Mouse (Mus musculus): ENCODE results near the gene Plekho2. TPM values are rescaled to one million over a fixed set of nuclear protein-coding genes. Genes with fewer than 3 reads are reported as not detected.

Gene Plekho2
- total and polyA plus RNA-seq, 3 experiments: 7.6 to 12.9 TPM; not detected in 1

- TF ChIP-seq USF1 (IDR thresholded peaks at IDR 0.05; ENCODE audit: low read depth, low read length) (peak; percentile 59), NRF1 (IDR thresholded peaks at IDR 0.05; ENCODE audit: insufficient read depth, low read depth, low read length, poor library complexity, severe bottlenecking) (no peak), USF2 (IDR thresholded peaks at IDR 0.05; ENCODE audit: borderline replicate concordance in 1 of 2, insufficient read depth in 1 of 2, low read depth in 1 of 2, low read length in 2 of 2) (peak; percentile 2 to 14; a peak in 2 of 4 replicates), ZNF384 (IDR thresholded peaks at IDR 0.05; ENCODE audit: low read depth, low read length) (no peak), EP300 (IDR thresholded peaks at IDR 0.05; ENCODE audit: low read depth in 1 of 2, low read length in 2 of 2) (peak; percentile 30 to 56; a peak in 3 of 4 replicates), KAT2A (conservative IDR thresholded peaks at IDR 0.05; ENCODE audit: low read depth, low read length) (peak; percentile 46), GABPA (IDR thresholded peaks at IDR 0.05; ENCODE audit: low read depth, low read length) (no peak), POLR2AphosphoS2 (IDR thresholded peaks at IDR 0.05; ENCODE audit: low read length) (peak; percentile 90), GATA1 (IDR thresholded peaks at IDR 0.05; ENCODE audit: low read depth, low read length) (no peak), MXI1 (IDR thresholded peaks at IDR 0.05; ENCODE audit: low read depth, low read length) (peak; percentile 98), RAD21 (IDR thresholded peaks at IDR 0.05; ENCODE audit: low read depth, low read length) (no peak)
Observed at GRCm38 (mm10) chr9:65583045-65583444, 3.2 kb upstream of the Plekho2 start (continued).

- Histone ChIP-seq H3K36me3 (ENCODE audit: control insufficient read depth in 1 of 2, insufficient read depth in 2 of 2, low read length in 2 of 2) (peaks cover 0 to 32% of the 10 kb centered on the region in 2 experiments; a peak in 2 of 4 replicates), H3K27me3 (ENCODE audit: control insufficient read depth in 1 of 2, insufficient read depth in 2 of 2, low read length in 2 of 2) (no peaks in the 10 kb centered on the region), H3K4me1 (ENCODE audit: control insufficient read depth in 1 of 2, insufficient read depth in 2 of 2, low read length in 2 of 2) (peaks cover 13 to 34% of the 10 kb centered on the region in 2 experiments), H3K9ac (ENCODE audit: control insufficient read depth, low read depth, low read length, poor library complexity, severe bottlenecking) (peak overlapping the region; percentile 71), H3K9me3 (replicated peaks; ENCODE audit: insufficient read depth, low read length) (no peaks in the 10 kb centered on the region), H3K27ac (ENCODE audit: control insufficient read depth, low read depth, low read length) (peak overlapping the region; percentile 32), H3K79me2 (ENCODE audit: control insufficient read depth, insufficient read depth, low read length, poor library complexity) (peaks cover 15% of the 10 kb centered on the region), H3K4me3 (ENCODE audit: control insufficient read depth in 1 of 2, insufficient read depth in 1 of 2, low read depth in 2 of 2, low read length in 2 of 2) (peak overlapping the region; percentile 70 to 83)
- DNase-seq (ENCODE audit: low read depth, low spot score): peak; percentile 94
- TF ChIP-seq USF1 (IDR thresholded peaks at IDR 0.05; ENCODE audit: low read depth, low read length): 0 out of 2 replicates have a peak, but pooled peaks have one; percentile 29
- no peak for TF ChIP-seq UBTF (IDR thresholded peaks at IDR 0.05; ENCODE audit: borderline replicate concordance, insufficient read depth, low read depth, low read length)
- TF ChIP-seq MAFK (IDR thresholded peaks at IDR 0.05; ENCODE audit: borderline replicate concordance, low read depth, low read length): no peak
- 0 out of 2 replicates have a peak, but pooled peaks have one; percentile 67 for TF ChIP-seq MYC (IDR thresholded peaks at IDR 0.05; ENCODE audit: low read depth, low read length)
- TF ChIP-seq MAZ (IDR thresholded peaks at IDR 0.05; ENCODE audit: low read depth, low read length): peak; percentile 59; the same call in 1 of the 2 replicates
- peak; percentile 37; the same call in 1 of the 2 replicates for TF ChIP-seq ETS1 (IDR thresholded peaks at IDR 0.05; ENCODE audit: low read depth, low read length)
- TF ChIP-seq ZKSCAN1 (IDR thresholded peaks at IDR 0.05; ENCODE audit: low read depth, low read length): no peak
- TF ChIP-seq CTCF (IDR thresholded peaks at IDR 0.05 in 2 of 3, conservative IDR thresholded peaks at IDR 0.05 in 1 of 3; ENCODE audit: control insufficient read depth in 1 of 3, insufficient read depth in 1 of 3, low read depth in 2 of 3, low read length in 3 of 3, poor library complexity in 1 of 3, severe bottlenecking in 1 of 3): peak; percentile 82 to 100 (median 87)
- peak in 1 of 2 experiments; percentile 29; a peak in 1 of 4 replicates for TF ChIP-seq EP300 (IDR thresholded peaks at IDR 0.05; ENCODE audit: low read depth in 1 of 2, low read length in 2 of 2)
- TF ChIP-seq ZC3H11A (IDR thresholded peaks at IDR 0.05; ENCODE audit: low read depth, low read length): peak; percentile 96
- no peak for TF ChIP-seq CHD2 (IDR thresholded peaks at IDR 0.05; ENCODE audit: low read length)
- peak; percentile 34; the same call in 1 of the 2 replicates for TF ChIP-seq HCFC1 (IDR thresholded peaks at IDR 0.05; ENCODE audit: low read depth, low read length)
- 0 out of 2 replicates have a peak, but pooled peaks have one; percentile 56 for TF ChIP-seq MAX (IDR thresholded peaks at IDR 0.05; ENCODE audit: low read length)
- TF ChIP-seq ELF1 (IDR thresholded peaks at IDR 0.05; ENCODE audit: low read depth, low read length): no peak
- no peak; the same call in 1 of the 2 replicates for TF ChIP-seq ZNF384 (IDR thresholded peaks at IDR 0.05; ENCODE audit: low read depth, low read length)
- no peak for TF ChIP-seq ZMIZ1 (IDR thresholded peaks at IDR 0.05; ENCODE audit: low read depth, low read length)
- TF ChIP-seq POLR2AphosphoS5 (IDR thresholded peaks at IDR 0.05; ENCODE audit: borderline replicate concordance, low read depth, low read length): no peak
- TF ChIP-seq E2F4 (IDR thresholded peaks at IDR 0.05; ENCODE audit: borderline replicate concordance, low read depth, low read length): 0 out of 2 replicates have a peak, but pooled peaks have one; percentile 35
- 0 out of 2 replicates have a peak, but pooled peaks have one; percentile 34 for TF ChIP-seq JUND (IDR thresholded peaks at IDR 0.05; ENCODE audit: low read depth, low read length)
- TF ChIP-seq TAL1 (IDR thresholded peaks at IDR 0.05; ENCODE audit: low read length): peak; percentile 26; the same call in 1 of the 2 replicates
- TF ChIP-seq SIN3A (IDR thresholded peaks at IDR 0.05; ENCODE audit: low read length): peak; percentile 60
- no peak for TF ChIP-seq POLR2A (IDR thresholded peaks at IDR 0.05; ENCODE audit: control insufficient read depth in 1 of 2, insufficient read depth in 1 of 2, low read depth in 1 of 2, low read length in 2 of 2, poor library complexity in 1 of 2)
- TF ChIP-seq POLR2AphosphoS2 (IDR thresholded peaks at IDR 0.05; ENCODE audit: low read length): no peak
- TF ChIP-seq CHD1 (IDR thresholded peaks at IDR 0.05; ENCODE audit: low read depth, low read length): no peak
Observed at GRCm38 (mm10) chr9:65580401-65581256, 789 bp upstream of the Plekho2 start.

Data from MEL (cell line).